Mouse (Mus musculus): Measurements from ENCODE around the gene Tax1bp1. TPM values are rescaled to one million over a fixed set of nuclear protein-coding genes. Genes with fewer than 3 reads are reported as not detected.

The Tax1bp1 gene
- polyA plus RNA-seq, 1 experiment from 2014 or later = 137 TPM

DNA sequence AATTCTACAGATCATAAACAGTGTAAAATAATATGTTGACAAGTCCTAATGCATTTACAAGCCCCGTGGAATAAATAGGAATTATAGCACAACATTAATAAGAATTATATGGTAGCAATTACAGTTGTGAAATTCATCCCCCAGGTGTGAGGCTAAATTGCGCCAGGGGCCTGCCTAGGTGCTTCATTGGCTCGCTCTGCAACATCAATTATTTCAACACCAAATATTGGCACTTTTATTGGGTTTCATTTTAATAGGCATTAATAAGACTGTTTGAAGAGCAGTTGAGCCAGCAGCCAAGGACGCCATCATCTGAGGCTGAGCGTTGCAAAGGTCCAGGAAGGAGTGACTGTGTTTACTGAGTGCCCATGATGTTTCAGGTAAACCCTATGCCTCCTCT is 65.0 kb downstream of the Tax1bp1 start:
- H3K27me3 ChIP-seq = no peaks in the 10 kb centered on the region
- WGBS = 89% methylated on average over 5 of the region's 5 CpGs
- H3K36me3 ChIP-seq (replicated peaks) = no peaks in the 10 kb centered on the region
- no peak overlapping the region for H3K9ac ChIP-seq
- no peak overlapping the region for H3K27ac ChIP-seq
- H3K4me1 ChIP-seq = no peaks in the 10 kb centered on the region; the same call in 1 of the 2 replicates
- no peak overlapping the region for H3K4me2 ChIP-seq
- no peak overlapping the region for H3K4me3 ChIP-seq (replicated peaks)
- H3K9me3 ChIP-seq = no peaks in the 10 kb centered on the region
- no peak for ATAC-seq (ENCODE audit: low FRiP score)

DNA sequence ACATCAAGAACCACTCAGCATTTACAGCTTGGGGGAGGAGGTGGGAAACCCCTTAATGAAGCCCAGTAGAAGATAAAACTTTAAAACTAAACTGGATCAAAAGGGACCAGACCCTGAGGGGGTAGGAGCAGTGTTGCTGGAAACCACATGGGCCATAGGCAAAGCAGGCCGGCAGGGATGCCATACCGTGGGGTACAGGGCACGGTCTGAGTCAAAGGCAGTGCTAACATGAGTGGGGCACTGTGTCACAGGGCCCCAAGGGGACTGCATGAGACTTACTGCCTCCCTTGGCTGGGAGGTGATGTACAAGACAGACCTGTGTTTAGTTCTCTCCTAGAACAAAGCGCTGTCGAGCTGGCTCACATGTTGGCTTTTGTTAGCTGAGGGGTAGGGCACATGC is 66.0 kb downstream of the Tax1bp1 start:
- no peak for ATAC-seq (ENCODE audit: low FRiP score)
- 85% methylated on average over 5 of the region's 5 CpGs for WGBS
- Histone ChIP-seq H3K4me1 (no peaks in the 10 kb centered on the region; the same call in 1 of the 2 replicates), H3K9me3 (no peaks in the 10 kb centered on the region), H3K4me3 (replicated peaks) (no peak overlapping the region), H3K4me2 (no peak overlapping the region), H3K9ac (no peak overlapping the region), H3K27me3 (no peaks in the 10 kb centered on the region), H3K36me3 (replicated peaks) (no peaks in the 10 kb centered on the region), H3K27ac (no peak overlapping the region)

DNA sequence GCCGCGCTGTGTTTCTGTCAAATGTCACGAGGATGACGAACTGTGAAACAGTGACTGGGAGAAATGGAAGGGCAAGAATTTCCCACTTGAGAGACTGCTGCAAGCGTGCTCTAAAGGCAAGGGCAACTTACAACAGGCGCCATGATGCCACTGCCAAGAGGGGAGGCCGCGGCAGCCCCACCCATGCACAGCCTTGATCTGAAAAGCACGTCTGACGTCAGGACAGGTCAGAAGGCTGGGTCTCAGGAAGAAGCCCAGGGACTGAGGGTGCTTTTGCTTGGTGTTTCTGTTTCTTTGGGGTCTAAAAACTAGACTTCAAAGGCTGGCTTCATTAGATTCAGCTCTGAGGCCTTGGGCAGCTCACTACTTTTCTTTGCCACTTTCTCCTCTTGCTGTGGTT is 76.8 kb downstream of the Tax1bp1 start:
- no peak overlapping the region for H3K9ac ChIP-seq
- no peak for ATAC-seq (ENCODE audit: low FRiP score)
- H3K4me2 ChIP-seq = no peak overlapping the region
- no peak overlapping the region for H3K27ac ChIP-seq
- no peak overlapping the region for H3K4me3 ChIP-seq (replicated peaks)
- H3K4me1 ChIP-seq = peaks cover 20% of the 10 kb centered on the region; the same call in 1 of the 2 replicates
- no peaks in the 10 kb centered on the region for H3K27me3 ChIP-seq
- H3K9me3 ChIP-seq = no peaks in the 10 kb centered on the region
- no peaks in the 10 kb centered on the region for H3K36me3 ChIP-seq (replicated peaks)
- WGBS = 82% methylated on average over 10 of the region's 10 CpGs

DNA sequence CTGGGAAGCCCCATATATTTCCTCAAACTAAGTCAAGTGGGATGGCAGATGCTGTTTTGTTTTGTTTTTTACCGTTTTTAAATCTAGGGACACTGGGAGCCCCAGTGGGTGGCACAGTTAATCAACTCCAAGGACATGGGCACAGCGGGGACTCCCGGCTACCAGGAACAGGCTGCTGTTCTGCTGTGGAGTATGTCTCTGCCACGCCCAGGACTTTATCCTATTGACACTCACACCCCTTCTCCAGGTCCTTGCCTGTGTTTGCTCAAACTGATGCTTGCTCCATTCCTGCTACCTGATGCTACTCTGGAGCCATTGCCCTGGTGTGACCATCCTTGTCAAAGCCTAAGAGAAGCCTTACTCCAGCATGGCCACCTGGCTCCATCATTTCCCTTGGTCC is 77.3 kb downstream of the Tax1bp1 start:
- no peak for ATAC-seq (ENCODE audit: low FRiP score)
- 81% methylated on average over 4 of the region's 4 CpGs for WGBS
- H3K4me2 ChIP-seq = no peak overlapping the region
- H3K4me3 ChIP-seq (replicated peaks) = no peak overlapping the region
- H3K27me3 ChIP-seq = no peaks in the 10 kb centered on the region
- H3K36me3 ChIP-seq (replicated peaks) = no peaks in the 10 kb centered on the region
- peaks cover 25% of the 10 kb centered on the region for H3K4me1 ChIP-seq
- H3K9me3 ChIP-seq = no peaks in the 10 kb centered on the region
- H3K27ac ChIP-seq = no peak overlapping the region
- no peak overlapping the region for H3K9ac ChIP-seq

DNA sequence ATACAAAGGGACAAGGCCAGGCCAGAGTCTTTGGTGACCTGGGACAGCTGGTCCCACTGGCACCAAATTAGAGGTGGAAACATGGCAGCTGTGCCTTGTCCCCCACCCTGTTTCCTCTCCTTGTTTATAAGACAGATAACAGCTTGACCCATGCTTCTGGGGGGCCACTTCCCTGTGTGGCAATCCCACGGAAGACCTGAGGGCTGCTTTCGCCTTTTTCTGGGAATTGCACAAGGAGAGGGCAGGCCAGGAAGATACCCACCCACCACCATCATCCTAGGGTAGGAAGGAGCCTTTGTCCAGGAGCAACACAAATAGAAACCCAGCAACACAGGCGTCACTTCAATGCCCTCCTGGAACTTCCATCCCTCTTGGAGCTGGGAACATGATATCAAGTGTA is 78.9 kb downstream of the Tax1bp1 start:
- Histone ChIP-seq H3K9me3 (no peaks in the 10 kb centered on the region), H3K36me3 (replicated peaks) (no peaks in the 10 kb centered on the region), H3K4me3 (replicated peaks) (no peak overlapping the region), H3K4me1 (peaks cover 29% of the 10 kb centered on the region), H3K27ac (no peak overlapping the region), H3K9ac (no peak overlapping the region), H3K27me3 (no peaks in the 10 kb centered on the region), H3K4me2 (no peak overlapping the region)
- no peak for ATAC-seq (ENCODE audit: low FRiP score)
- 86% methylated on average over 3 of the region's 3 CpGs for WGBS

DNA sequence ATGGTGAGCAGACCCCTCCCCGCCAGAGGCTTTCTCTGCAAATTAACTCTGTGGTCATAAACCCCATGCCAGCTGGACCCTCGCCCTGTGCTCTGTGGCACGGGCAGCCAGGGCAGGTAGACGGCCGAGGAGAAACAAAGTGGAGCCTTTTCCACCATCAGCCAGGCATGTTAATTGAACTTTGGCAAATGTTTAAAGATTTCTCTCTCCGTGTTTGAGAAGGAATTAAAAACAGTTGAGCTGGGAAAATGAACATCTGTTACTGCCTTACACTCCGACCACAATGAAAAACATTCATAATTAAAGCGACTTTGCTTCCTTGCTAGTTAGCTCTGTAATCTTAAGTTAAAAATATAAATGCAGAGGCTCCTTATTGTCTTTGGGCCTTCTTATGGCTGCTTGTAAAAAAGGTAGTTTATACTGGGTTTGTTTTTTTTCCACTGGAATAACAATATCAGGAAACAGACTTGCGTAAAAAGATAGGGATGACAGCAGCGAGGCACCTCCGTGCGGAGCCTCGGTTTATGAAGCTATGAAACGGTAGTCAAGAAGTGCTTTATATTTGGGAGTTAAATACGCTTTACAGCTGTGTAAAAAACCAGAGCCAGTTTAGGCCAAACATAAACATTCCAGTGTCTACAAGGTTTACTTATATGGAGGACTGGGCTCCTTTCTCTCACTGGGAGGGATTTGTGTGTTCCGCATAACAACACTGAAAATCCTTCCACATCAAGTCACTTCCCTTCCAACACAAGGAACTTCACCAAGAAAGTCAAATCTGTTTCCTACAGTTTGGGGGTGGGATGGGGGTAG is 81.7 kb downstream of the Tax1bp1 start:
- Histone ChIP-seq H3K9ac (no peak overlapping the region), H3K4me3 (replicated peaks) (no peak overlapping the region), H3K36me3 (replicated peaks) (no peaks in the 10 kb centered on the region), H3K27me3 (no peaks in the 10 kb centered on the region), H3K27ac (0 out of 2 replicates have a peak overlapping the region, but pooled peaks have one; percentile 31), H3K4me2 (no peak overlapping the region), H3K4me1 (peaks cover 25% of the 10 kb centered on the region), H3K9me3 (no peaks in the 10 kb centered on the region)
- WGBS = 80% methylated on average over 16 of the region's 16 CpGs
- no peak for ATAC-seq (ENCODE audit: low FRiP score)

DNA sequence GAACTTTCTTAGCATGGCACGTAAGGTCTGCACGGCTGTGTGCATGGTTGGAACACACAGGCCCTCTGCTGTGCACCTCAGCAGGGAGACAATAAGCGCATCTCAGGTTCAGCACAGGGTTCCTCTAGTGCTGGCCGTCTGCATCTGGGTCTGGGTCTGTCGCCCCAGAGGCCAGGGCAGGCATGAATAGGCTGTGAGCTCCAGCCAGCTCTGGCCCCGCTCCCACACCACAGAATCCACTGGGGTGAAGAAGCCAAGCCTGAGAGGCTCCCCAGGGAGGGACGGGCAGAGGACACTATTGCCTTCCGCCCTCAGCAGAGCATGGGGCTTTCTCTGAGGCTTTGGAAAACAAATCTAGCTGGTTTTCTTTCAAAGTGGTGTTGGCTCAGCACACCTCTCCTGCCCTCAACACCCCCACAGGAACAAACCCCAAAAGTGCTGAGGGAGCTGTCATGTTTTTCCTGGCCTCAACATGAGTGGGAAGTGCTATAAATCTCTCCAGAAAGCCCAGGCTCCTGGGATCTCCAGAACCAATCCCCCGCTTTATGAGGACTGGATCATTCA is 82.6 kb downstream of the Tax1bp1 start:
- WGBS = 68% methylated on average over 9 of the region's 9 CpGs
- no peak for ATAC-seq (ENCODE audit: low FRiP score)
- H3K9ac ChIP-seq = no peak overlapping the region
- H3K4me2 ChIP-seq = no peak overlapping the region
- no peak overlapping the region for H3K27ac ChIP-seq
- H3K36me3 ChIP-seq (replicated peaks) = no peaks in the 10 kb centered on the region
- no peak overlapping the region for H3K4me3 ChIP-seq (replicated peaks)
- no peaks in the 10 kb centered on the region for H3K27me3 ChIP-seq
- no peaks in the 10 kb centered on the region for H3K9me3 ChIP-seq
- H3K4me1 ChIP-seq = peaks cover 22% of the 10 kb centered on the region

DNA sequence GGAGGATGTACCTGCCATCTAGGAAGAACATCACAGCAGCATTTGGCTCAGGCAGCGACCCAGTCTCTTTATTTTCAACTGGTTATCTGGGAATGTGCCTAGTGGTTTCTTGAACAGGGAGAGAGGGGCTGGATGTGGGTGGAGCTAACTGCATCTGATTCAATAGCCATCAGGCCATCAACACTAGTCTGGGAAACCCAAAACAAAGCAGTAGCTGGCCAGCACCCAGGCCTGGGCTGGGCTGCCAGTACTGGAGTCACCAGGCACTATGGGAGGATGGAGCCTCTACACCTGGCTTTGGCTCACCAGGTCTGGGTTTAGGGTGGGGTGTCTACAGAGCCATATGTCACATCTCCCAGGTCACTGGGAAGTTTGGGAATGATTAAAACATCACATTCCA is 83.2 kb downstream of the Tax1bp1 start:
- Histone ChIP-seq H3K9me3 (no peaks in the 10 kb centered on the region), H3K4me3 (replicated peaks) (no peak overlapping the region), H3K36me3 (replicated peaks) (no peaks in the 10 kb centered on the region), H3K27ac (no peak overlapping the region), H3K27me3 (no peaks in the 10 kb centered on the region), H3K9ac (no peak overlapping the region), H3K4me2 (no peak overlapping the region), H3K4me1 (peaks cover 22% of the 10 kb centered on the region)
- WGBS = 64% methylated on average over 1 of the region's 1 CpGs
- ATAC-seq (ENCODE audit: low FRiP score) = no peak

DNA sequence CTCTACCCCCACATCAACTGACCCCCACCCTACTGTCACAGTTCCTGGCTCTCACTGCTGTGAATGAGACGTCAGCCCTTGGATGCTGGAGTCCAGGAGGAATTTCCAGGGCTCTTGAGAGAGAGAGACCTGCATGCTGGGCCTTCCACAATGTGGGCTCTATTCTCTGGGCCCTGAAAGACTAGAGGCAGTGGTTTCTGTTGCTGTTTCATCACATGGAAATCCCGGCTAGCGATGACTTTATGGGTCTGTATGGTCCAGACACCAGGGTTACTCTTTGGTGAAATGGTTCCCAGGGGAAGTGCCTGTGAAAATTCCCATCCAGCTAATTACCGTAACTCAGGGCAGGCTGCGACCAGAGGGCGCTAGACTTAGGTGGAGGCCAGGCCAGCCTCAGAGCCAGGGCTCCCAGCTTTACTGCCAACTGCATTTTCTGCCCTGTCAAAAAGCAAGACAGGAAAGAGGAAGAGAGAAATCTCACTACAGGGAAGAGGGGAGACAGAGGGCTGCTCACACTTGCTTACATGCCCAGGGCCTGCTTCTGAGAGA is 83.8 kb downstream of the Tax1bp1 start:
- no peak for ATAC-seq (ENCODE audit: low FRiP score)
- no peaks in the 10 kb centered on the region for H3K36me3 ChIP-seq (replicated peaks)
- WGBS = 51% methylated on average over 6 of the region's 6 CpGs
- H3K4me1 ChIP-seq = peaks cover 25% of the 10 kb centered on the region
- H3K4me3 ChIP-seq (replicated peaks) = no peak overlapping the region
- no peak overlapping the region for H3K4me2 ChIP-seq
- H3K9me3 ChIP-seq = no peaks in the 10 kb centered on the region
- no peak overlapping the region for H3K27ac ChIP-seq
- H3K27me3 ChIP-seq = no peaks in the 10 kb centered on the region
- no peak overlapping the region for H3K9ac ChIP-seq

DNA sequence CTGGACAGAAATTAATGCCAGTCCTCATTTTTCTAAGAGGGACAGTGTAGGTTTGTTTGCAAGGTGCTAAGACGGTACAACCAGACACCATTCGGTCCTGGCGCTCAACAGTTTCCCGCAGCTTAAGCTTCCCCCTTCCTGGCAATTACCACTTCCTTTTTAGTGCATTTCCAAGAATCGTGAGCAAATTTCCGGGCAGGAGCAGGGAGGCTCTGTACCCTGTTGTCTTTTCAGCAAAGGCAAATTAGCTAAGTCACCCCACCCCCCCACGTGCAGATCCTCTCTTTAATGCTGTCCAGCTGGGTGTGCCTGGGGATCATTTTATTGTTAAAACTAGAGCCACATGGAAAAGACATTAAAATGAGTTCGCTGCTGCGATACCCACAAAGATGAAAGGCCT is 88.7 kb downstream of the Tax1bp1 start:
- Histone ChIP-seq H3K27ac (no peak overlapping the region), H3K4me1 (peaks cover 8% of the 10 kb centered on the region; the same call in 1 of the 2 replicates), H3K36me3 (replicated peaks) (no peaks in the 10 kb centered on the region), H3K4me2 (no peak overlapping the region), H3K9me3 (no peaks in the 10 kb centered on the region), H3K27me3 (no peaks in the 10 kb centered on the region), H3K9ac (no peak overlapping the region), H3K4me3 (replicated peaks) (no peak overlapping the region)
- ATAC-seq (ENCODE audit: low FRiP score) = no peak
- WGBS = 48% methylated on average over 9 of the region's 9 CpGs

DNA sequence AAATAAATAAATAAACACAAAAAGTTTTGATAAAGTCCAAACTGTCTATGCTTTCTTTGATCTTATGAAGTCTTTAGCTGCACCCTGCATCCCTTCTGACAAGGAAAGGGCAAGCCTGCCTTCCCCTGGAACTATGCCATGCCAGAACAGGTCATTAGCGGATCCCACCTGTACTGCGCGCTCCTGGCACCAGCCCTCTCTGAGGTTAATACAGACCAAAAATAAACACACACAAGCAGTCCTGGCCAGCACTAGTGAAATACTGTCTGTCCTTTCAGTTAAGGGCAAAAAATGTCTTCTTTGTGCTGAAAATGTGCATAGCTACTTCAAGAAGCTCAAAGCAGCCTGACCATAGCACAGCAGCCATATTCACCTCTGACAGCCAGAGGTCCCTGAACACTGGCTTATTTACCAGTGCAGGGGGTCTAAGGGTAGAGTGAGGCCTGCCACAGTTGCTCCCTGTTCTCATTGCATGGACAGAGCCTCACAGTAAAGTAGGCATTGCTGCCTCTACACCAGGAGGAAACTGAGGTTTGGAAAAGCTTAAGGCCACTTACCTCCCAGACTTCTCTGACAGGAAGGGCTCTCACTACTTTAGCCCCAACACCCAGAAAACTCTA is 91.8 kb downstream of the Tax1bp1 start:
- ATAC-seq (ENCODE audit: low FRiP score) = no peak
- H3K27ac ChIP-seq = no peak overlapping the region
- 94% methylated on average over 3 of the region's 3 CpGs for WGBS

More for the DNA sequence above, 91.8 kb downstream of the Tax1bp1 start:
- 0 out of 2 replicates have a peak, but pooled peaks cover 4% of the 10 kb centered on the region for H3K4me1 ChIP-seq
- no peaks in the 10 kb centered on the region for H3K27me3 ChIP-seq
- no peaks in the 10 kb centered on the region for H3K36me3 ChIP-seq (replicated peaks)
- no peak overlapping the region for H3K9ac ChIP-seq
- H3K9me3 ChIP-seq = no peaks in the 10 kb centered on the region
- no peak overlapping the region for H3K4me2 ChIP-seq
- no peak overlapping the region for H3K4me3 ChIP-seq (replicated peaks)

Data from forebrain, embryonic 12.5 days (tissue).